Mouse (Mus musculus): Measurements from ENCODE around the gene Rassf1.
A peak's percentile ranks its signal among the peaks of the same experiment; 100 is the strongest.

Gene Rassf1

DNA sequence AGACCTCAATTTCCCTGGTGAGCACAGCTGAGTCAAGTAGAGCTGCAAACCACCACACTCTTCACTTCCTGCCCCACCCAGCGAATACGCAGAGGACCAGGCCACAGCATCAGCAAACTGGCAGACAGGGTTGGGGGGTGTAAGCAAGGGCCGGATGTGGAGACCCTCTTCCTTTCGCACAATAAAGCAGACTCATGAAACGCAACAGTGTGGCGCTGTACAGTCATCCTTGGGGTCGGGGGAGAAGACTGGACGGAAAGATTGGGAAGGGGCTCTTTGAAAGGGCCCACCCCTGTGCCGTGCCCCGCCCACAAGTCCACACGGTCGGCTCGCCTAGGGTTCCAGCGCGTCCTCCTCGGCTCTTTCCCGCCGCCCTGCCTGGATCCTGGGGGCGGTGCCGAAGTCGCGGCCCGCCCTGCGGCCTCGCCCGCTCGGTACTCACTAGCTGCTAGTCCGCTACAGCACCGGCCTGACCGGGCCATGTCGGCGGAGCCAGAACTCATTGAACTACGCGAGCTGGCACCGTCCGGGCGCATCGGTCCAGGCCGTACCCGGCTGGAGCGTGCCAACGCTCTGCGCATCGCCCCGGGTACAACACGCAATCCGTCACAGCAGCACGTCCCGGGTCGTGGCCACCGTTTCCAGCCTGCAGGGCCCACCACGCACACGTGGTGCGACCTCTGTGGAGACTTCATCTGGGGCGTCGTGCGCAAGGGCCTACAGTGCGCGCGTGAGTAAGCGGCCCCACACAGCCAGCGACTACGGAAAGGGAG lies at the start of gene Rassf1:
Gene Rassf1, plus strand, starts transcription at position 439 of the 773 bp plus-strand sequence.
- DNase-seq, result peak; percentile 81 to 87

DNA sequence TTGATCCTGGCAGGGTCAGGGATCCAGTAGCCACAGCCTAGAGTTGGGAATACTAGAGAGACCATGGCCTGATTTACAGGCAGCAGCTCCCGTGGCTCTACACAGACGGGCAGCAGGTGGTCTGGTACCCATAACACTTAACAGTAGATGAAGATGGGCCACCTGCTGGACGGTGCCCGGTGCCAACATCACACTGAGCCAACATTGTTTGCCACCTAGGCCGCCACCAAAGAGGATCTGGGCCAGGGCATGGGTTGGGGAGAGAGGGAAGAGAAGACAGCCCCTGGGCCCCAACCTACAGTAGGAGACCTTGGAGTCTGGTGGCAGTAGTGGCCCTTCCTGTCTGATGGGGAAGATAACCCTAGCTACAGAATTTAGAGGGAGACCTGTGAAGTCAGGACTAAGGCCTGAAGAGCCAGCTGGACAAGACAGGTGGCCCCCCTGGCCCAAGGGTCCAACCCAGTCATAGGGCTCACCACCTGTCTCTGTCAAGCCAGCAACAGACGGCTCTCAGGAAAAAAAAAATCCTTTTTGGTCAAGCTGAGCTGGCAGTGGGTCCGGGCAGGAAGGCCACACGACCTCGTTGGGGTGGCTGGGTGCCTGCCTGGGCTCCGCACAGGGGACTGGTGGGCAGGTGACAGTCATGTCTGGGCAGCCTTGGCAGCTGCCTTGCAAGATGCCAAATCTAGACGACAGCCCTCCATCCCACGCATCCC lies 49.1 kb upstream of the Rassf1 start:
- DNase-seq, result no peak

DNA sequence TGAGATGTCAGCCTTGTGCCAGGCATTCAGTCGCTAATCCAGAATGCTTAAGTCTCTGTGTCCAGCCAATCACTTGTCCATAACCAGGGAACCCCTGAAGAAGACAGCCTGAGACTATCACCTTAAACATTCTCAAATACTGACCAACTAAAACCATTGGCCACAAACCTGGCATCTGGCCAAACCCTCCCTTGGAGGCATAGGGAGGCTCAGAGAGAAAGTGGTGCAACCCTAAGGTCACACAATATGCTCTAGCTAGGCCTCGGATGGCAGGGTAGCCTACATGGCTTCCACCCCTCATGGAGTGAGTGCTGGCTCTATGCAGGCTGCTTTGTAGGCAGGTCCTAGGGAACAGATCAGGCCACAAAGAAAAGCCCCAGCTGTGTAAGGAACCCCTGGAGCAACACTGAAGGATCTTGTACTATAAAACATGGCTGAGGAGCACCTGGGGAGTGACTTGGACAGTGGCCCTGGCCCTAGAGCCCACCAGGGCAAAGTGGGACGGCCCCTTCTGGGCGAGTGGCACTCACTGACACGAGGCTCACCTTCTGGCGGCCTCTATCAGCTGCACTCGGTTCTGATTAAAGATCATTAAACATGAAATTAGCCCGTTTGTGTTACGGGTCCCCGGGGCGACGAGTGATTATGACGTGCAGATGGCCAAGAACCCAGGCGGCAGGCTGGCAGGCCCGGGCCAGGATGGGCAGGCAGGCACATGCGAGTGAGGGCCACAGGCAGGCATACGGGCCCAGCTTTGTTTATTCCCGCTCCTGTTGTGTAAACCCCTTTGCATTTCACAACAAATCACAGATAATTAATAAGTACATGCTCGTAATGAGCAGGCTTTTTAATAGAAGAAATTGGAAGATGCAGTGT lies 46.5 kb upstream of the Rassf1 start:
- DNase-seq, result peak in 1 of 2 experiments; percentile 47

DNA sequence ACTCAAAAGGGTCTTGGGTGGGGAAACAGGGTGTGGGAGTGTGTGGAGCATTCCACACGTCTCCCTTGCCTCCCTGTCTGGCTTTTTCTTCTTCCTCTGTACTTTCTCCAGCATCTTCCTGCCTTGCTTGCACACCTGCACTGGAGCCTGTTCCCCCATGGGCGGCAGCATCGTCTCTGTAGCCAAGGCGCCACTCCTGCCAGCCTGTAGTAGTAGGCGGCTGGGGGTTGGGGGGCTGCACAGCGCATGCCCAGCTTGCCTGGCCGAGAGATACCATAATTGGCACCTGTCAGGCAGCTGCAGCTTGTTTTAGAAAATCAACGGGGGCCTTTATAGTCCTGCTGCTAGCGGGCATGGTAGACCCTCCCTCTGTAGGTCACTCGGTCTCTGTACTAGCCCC lies 43.1 kb upstream of the Rassf1 start:
- peak in 1 of 2 experiments; percentile 48 for DNase-seq

DNA sequence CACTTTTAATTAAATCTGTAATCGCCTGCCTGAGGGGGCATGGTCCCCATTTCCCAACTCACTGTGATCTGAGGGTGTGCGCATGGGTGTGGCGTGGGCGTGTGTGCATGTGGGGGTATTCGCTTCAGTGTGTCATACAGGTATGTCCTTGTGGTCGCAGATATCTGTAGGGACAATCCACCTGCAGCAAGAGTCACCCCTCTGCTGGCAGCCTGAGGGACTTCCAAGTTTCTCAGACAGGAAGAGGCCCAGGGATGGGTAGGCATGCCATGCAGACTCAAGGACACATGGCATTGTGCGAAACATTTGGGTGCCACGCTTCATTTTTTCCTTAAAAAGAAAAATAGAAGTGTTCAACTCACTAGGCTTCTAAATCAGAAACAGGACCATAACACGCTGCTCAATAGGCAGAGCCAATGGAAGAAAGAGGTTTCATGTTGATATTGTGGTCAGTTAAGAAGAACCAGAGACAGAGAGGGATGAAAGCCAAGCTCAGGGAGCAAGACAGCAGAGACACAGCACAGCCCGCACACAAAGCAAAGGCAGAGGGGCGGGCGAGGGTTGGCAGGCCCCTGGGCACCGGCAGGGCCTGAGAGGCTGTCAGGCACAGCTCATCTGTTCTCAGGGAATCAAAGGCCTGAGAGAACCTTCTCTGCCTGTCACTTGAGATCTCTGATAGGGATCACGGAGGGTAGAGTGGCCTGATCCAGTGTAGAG lies 40.8 kb upstream of the Rassf1 start:
- DNase-seq, result no peak

DNA sequence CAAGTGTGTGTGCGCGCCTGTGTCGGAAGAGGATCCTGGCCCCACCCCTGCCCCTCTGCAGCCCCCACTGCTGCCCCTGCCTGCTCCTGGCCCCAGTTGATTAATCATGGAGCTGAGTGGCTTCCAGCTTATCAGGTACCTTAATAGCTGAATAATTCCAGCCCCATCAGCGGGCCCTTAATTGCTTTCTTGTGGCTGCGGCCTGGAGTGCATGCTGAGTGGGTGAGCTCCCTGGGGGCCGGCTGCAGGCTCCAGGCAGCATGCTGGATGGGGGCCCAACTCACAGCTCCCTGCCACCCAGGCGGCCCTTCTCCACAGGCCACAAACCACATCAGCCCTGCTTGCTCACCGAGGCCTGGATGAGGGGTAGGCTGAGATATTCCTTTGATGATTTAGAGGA lies 39.9 kb upstream of the Rassf1 start:
- peak; percentile 46 to 66 for DNase-seq

DNA sequence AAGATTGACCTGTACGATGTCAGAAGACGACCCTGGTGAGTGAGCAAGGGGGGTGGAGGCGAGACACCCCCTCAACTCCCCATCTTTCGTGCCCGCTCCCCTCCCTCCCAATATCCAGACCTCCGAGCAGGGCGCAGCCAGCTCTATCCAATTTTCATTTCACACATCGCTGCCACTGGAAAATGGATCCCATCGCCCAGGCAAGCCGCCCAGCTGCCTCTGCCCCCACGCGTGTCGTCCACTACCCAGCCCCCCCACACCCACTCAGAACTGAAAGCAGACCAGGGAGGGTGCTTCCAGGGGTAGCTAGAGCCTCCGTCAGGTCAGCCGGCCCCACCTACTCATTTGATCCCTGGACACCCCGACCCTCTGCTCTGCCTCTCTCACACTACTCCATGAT lies 39.0 kb upstream of the Rassf1 start:
- DNase-seq, result peak in 1 of 2 experiments; percentile 45

DNA sequence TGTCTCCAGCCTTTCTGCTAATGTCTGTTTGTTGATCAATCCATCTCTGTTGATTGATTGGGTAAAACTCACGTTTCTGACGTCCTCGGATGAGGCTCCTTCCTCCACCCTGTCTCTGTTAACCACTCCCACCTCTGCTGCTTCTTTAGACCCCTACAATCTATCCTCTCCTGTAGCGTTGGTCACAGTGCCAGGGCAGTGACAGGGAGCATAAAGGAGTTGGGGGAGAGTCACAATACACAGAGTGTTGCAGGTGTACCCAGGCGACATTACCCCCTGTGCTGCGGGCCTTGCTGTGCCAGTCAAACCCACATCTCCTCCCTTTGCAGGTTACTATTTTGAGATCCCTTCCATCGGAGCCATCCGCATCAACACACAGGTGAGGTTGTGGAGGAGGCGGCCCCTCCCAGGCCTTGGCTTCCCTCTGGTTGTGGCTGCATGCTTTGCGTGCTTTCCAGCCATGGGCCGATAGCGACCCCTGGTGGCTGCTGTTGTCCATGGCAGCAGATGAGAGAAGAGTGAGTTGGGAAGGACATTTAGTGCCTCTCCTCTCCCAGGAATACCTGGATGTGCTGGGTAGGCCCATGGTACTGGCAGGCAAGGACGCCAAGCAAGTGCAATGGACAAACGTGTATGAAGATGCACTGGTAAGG lies 36.9 kb upstream of the Rassf1 start:
- peak; percentile 93 for DNase-seq

DNA sequence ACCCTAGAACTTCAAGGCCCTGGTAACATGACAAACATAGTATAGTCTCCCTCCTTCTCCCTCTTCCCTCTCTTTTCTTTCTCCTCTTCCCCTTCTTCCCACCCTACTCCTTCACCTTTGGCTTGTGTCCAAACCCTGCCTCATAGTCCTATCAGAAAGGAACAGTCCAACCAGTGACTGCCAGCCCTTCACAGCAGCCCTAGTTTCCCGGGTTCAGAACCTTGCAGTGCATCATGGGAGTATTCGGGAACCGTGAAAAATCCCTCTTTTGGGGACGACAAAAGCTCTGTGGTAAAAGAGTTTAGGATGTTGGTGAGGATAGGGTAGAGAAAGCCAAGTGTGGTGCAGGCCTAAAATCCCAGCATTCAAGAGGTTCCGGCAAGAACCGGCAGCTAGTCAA lies 31.0 kb upstream of the Rassf1 start:
- DNase-seq, result no peak

DNA sequence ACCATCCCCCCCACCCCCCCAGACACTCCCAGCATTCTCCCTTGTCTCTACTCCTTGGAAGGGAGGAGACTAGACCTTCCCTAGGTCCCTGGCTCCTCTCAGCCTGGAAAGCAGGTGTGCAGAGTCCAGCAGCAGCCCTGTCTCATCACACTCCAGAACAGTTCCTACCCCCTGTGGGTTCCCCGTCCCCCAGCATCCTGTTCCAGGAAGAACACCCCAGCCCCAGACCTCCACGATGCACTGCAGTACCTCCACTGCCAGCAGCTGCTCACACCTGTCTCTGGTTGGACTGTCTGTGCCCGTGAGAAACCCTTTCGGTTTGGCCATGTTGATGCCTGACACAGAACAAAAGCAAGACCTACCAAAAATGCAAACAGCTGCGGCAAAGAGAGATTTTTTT lies 30.2 kb upstream of the Rassf1 start:
- no peak for DNase-seq

DNA sequence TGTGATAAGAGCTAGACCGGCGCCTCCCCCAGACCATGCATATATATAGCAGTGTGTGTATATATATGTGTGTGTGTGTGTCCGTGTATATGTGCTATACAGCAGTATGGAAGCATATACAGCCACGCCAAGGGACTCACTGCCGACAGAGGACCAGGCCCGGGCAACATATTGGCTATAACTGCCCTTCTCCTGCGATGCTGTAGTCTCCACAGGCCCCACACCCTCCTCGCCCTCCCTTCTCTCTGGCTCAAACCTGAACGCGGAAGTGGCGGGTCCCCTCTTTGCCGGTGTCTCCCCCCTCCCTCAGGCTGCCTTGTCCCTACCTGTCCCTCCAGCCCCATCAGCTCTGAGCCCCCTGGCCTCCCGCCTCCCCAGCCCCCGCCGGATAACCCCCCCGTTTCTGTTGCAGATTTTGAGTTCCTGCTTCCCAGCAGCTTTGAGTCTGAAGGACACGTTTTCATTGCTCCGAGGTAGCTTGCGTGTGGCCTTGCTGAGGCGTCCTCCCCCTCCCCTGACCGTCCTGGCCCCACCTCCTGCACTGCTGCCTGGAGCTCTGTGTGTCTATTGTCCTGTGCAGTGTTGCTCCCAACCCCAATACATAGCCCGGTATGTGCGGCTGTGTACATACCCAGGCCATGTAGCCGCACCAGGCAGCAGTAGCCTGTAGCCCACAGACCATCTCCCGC lies 29.5 kb upstream of the Rassf1 start:
- DNase-seq, result peak in 1 of 2 experiments; percentile 44

DNA sequence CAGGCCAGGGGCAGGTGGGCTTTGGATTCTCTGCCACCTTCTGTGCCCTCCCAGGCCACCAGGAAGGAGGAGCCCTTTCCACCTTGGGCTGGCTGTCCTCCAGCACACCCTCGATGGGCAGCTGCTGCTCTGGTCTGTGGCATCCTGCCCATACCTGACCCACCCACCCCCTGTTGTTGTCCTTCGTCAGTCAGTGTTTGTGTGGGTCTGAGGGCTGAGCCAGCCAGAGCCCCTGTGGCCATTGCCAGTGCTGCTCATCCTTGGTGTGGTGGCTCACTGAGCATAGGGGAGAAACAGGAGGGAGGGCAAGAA lies 29.0 kb upstream of the Rassf1 start:
- no peak for DNase-seq

DNA sequence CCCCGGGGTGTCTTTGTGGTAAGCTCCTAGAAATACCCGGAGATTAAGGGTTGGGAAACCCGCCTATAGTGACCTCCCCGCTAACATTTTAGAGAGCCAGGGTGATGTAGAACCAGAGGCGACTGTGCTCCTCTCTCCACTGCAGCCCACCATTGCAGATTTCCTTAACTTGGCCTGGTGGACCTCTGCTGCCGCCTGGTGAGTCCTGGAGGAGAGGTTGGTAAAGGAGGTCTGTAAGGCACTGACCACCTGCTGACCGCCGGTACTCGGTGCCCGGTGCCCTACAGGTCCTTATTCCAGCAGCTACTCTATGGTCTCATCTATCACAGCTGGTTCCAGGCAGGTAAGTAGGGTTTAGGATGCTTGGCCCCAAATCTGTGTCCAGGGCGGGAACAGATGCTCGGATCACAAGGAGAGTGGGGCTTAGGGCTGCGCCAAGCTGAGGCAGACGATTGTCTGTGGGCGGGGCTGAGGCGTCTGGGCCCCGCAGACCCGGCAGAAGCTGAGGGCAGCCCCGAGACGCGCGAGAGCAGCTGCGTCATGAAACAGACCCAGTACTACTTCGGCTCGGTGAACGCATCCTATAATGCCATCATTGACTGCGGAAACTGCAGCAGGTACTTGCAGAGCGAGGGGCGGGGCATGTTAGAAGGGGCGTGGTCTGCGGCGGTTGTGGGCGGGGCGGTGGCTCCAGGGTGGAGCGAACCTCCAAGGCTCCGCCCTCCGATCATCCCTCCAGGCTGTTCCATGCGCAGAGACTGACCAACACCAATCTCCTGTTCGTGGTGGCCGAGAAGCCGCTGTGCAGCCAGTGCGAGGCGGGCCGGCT lies 24.9 kb upstream of the Rassf1 start:
- peak; percentile 94 for DNase-seq

DNA sequence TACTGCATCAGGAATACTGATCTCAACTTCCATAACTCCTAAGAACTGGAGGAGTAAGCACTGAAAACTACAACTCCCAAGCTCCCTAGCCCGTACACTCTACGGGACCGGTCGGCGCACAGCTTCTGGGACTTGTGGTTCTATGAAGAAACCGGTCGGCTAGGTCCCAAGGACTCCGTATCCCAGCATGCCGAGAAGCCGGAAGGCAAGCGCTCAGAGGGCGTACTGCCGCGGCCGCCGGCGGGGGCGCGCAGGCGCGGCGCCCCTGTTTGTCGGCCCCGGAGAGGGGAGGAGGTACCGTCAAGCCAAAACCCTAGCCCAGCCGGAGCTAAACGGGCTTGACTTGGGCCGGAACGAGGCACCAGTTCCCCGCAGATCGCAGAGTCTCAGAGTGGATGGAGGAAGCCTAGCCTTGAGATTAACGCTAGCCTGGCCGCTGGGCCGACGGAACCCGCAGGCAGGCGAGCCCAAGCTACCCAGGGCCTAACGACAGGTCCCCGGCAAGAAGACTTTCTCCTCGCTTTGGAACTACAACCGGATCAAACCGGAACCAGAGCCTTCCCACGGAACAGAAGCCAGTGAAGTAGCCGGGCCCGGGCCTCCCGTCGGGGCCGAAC lies 17.5 kb upstream of the Rassf1 start, which contains the start of gene Tmem115:
Gene Tmem115, plus strand, starts transcription at position 155 of the 617 bp plus-strand sequence.
- peak; percentile 89 to 95 for DNase-seq

DNA sequence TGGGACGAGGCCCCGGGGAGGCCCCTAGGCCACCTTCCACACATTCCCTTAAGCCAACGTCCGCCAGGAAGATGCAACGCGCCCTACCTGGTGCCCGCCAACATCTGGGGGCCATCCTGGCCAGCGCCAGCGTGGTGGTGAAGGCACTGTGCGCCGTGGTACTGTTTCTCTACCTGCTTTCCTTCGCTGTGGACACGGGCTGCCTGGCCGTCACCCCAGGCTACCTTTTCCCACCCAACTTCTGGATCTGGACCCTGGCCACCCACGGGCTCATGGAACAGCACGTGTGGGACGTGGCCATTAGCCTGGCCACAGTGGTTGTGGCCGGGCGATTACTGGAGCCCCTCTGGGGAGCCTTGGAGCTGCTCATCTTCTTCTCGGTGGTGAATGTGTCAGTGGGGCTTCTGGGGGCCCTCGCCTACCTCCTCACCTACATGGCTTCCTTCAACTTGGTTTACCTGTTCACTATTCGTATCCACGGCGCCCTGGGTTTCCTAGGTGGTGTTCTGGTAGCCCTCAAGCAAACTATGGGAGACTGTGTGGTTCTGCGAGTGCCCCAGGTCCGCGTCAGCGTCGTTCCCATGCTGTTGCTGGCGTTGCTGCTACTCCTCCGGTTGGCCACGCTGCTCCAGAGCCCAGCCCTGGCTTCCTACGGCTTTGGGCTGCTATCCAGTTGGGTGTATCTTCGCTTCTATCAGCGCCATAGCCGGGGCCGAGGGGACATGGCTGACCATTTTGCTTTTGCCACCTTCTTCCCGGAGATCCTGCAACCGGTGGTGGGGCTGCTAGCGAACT lies 16.8 kb upstream of the Rassf1 start:
- peak; percentile 56 to 63 for DNase-seq

DNA sequence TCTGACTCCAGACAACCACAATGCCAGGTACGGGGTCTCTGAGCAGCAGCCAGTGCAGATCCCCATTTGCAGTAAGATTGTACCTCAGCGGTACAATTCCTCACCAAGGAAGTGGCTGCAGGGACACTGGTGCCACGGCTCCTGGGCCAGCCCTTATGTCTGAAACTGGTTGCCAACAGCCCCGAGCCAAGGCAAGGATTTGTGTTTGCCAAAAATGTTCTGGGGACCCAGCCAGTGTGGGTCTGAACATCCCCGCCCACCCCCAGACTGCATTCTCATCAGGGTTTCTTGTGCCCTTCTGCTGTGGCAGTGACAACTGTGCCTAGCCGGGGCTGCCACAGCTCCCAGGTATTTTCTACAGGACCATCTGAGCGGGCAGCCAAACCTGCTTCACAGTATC lies 13.1 kb upstream of the Rassf1 start:
- no peak for DNase-seq

DNA sequence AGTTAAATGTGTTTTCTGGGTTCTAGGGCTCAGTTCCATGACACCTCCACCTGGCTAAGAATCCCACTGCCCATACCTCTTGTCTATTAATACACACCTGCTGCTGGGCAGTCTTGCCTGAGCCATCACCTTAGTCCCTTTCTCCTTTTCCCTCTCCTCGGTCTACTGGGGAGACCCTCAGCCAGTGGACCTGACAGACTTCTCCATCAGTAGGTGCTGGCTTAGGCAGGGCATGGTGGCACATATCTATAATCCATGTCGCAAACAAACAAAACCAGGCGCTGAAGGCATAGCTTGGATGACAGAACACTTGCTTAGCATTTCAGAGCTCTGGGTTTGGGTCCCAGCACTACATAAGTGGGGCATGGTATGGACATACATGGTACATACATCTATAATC lies 12.6 kb upstream of the Rassf1 start:
- no peak for DNase-seq

DNA sequence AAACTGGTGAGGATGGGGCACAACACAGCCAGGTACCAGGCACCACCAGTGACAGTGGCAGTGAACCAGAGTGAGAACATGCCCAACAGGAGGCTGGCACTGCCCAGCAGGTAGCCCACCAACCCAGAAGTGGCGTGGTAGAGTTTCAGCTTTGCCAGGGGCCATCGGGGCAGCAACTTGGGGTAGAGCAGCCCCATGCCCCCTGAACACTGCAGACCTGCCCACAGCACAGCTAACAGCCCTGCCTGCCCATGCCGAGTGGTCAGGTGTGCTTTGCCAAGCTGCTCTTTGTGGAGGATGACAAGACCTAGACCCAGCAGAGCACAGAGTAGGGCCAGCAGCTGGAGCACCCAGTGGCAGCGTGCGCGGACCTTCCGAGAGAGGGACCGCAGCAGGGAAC lies 11.4 kb upstream of the Rassf1 start:
- DNase-seq, result no peak

DNA sequence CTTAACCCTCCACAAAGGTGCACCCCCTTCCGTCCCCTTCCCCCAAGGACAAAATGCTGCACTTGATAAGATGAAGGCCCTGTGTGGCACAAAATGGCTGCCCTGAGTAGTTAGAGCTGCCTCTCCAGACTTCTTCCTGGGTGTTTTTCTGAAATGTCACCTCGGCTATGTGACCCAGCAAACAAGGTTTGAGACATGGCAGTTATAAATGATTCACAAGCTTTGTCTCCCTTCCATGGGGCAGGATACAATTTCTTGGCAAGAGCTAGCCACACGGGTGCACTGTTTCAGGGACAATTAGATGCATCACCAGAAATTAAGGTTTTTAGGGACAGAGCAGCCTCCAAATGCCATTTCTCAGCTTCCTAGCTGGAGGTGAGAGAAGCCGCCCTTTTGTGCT lies 10.9 kb upstream of the Rassf1 start:
- DNase-seq, result no peak
